Mouse (Mus musculus) olfactory bulb, adult 2 months (tissue): ENCODE data around the gene Ap1s2. TPM values are rescaled to one million over a fixed set of nuclear protein-coding genes. Genes with fewer than 3 reads are reported as not detected.

Experiments
- H3K27ac ChIP-seq: fragments of 200-500 bp; 2 replicates; pipeline ENCODE4 v1.5.1; 2012; ENCODE audit warnings: low read depth, low read length; ENCODE audit not compliant: insufficient read depth
- H3K4me1 ChIP-seq: fragments of 200-500 bp; 2 replicates; pipeline ENCODE4 v1.6.1; 2012; ENCODE audit warnings: low read length; ENCODE audit not compliant: control insufficient read depth, insufficient read depth
- H3K4me3 ChIP-seq: fragments of 200-500 bp; 2 replicates; pipeline ENCODE4 v1.5.1; 2012; ENCODE audit warnings: mild to moderate bottlenecking, low read depth, low read length, moderate library complexity; ENCODE audit not compliant: insufficient read depth
- CTCF ChIP-seq: fragments of 200-500 bp; IDR thresholded peaks from 2 replicates; pipeline ENCODE4 v1.5.1; 2012; ENCODE audit warnings: low read depth, mild to moderate bottlenecking, low read length, moderate library complexity; ENCODE audit not compliant: insufficient read depth
- POLR2A ChIP-seq: fragments of 200-500 bp; IDR thresholded peaks from 2 replicates; pipeline ENCODE4 v1.6.1; 2012; ENCODE audit warnings: mild to moderate bottlenecking, low read depth, low read length, moderate library complexity; ENCODE audit not compliant: insufficient read depth
- WGBS: fragments of 180-500 bp; shearing (Covaris S2); methylation state at CpG from one replicate; pipeline ENCODE4 v1.1.7; 2018; 5-methylcytosine and 5-hydroxymethylcytosine counted together
- polyA plus RNA-seq: library from polyadenylated mRNA; stranded (reverse); fragments of >200 nt; gene quantifications from 2 replicates; pipeline ENCODE4 v1.2.4, GENCODE M21; 2012; ENCODE audit warnings: low replicate concordance; ENCODE audit not compliant: missing spikeins, insufficient read depth, insufficient read length

Gene Ap1s2
- polyA plus RNA-seq, 1 experiment, result not detected

- Histone ChIP-seq H3K4me1 (0 out of 2 replicates have a peak, but pooled peaks cover 3% of the 10 kb centered on the region), H3K4me3 (peak overlapping the region; percentile 69), H3K27ac (peak overlapping the region; percentile 86)
- WGBS, result 18% methylated on average over 54 of the region's 67 CpGs
- TF ChIP-seq POLR2A (no peak), CTCF (no peak)
Observed at GRCm38 (mm10) chrX:163957803-163958466, 49.1 kb downstream of the Ap1s2 start.

- H3K4me1 ChIP-seq, result 0 out of 2 replicates have a peak, but pooled peaks cover 3% of the 10 kb centered on the region
Observed at GRCm38 (mm10) chrX:163958467-163958875, 49.7 kb downstream of the Ap1s2 start, which contains the start of gene Zrsr2. Gene Zrsr2, minus strand, starts transcription at chrX:163958661.

GRCm38 (mm10) chrX:163981092-163981491 is 72.3 kb downstream of the Ap1s2 start:
- no peak overlapping the region for H3K4me3 ChIP-seq
- H3K27ac ChIP-seq, result no peak overlapping the region
- no peaks in the 10 kb centered on the region for H3K4me1 ChIP-seq
- WGBS, result 96% methylated on average over 1 of the region's 1 CpGs
- no peak for TF ChIP-seq CTCF
- no peak for TF ChIP-seq POLR2A

More at GRCm38 (mm10) chrX:163958467-163958875, 49.7 kb downstream of the Ap1s2 start, which contains the start of gene Zrsr2:
- 7% methylated on average over 29 of the region's 29 CpGs for WGBS
- peak; percentile 72 for TF ChIP-seq POLR2A
- no peak for TF ChIP-seq CTCF
- H3K27ac ChIP-seq, result peak within 1 kb of the TSS; percentile 86
- H3K4me3 ChIP-seq, result peak within 1 kb of the TSS; percentile 69

GRCm38 (mm10) chrX:163981500-163981899 is 72.7 kb downstream of the Ap1s2 start:
- Histone ChIP-seq H3K4me1 (no peaks in the 10 kb centered on the region), H3K27ac (no peak overlapping the region), H3K4me3 (no peak overlapping the region)
- TF ChIP-seq CTCF (no peak), POLR2A (no peak)
- WGBS, result 60% methylated on average over 4 of the region's 4 CpGs

GRCm38 (mm10) chrX:163982129-163982528 is 73.3 kb downstream of the Ap1s2 start:
- TF ChIP-seq CTCF (no peak), POLR2A (no peak)
- Histone ChIP-seq H3K4me1 (no peaks in the 10 kb centered on the region), H3K4me3 (no peak overlapping the region), H3K27ac (no peak overlapping the region)
- WGBS, result 65% methylated on average over 6 of the region's 6 CpGs

Other genes starting within 250 kb of the Ap1s2 start
- gene Rnf138rt1, start 147.7 kb upstream of the Ap1s2 start, polyA plus RNA-seq, result not detected in 2 replicates
- gene Zrsr2, start 49.6 kb downstream of the Ap1s2 start, polyA plus RNA-seq, result not detected in 2 replicates
- gene Car5b, start 119.0 kb downstream of the Ap1s2 start, polyA plus RNA-seq, result not detected in 2 replicates
- not detected in 2 replicates for gene Siah1b, start 167.5 kb downstream of the Ap1s2 start, polyA plus RNA-seq
- gene Cltrn, start 179.8 kb downstream of the Ap1s2 start, polyA plus RNA-seq, result not detected in 2 replicates
- not detected in 2 replicates for gene Ace2, start 230.3 kb downstream of the Ap1s2 start, polyA plus RNA-seq